11 mouse cellular contexts compared by ENCODE assay signal in genomic region chr2:163800832-163801231, GRCm38 (mm10). TPM values are rescaled to one million over a fixed set of nuclear protein-coding genes. Genes with fewer than 3 reads are reported as not detected.
DNase-seq lines count a peak whose midpoint lies in the region; ATAC-seq and TF ChIP-seq lines count a peak whose summit lies in the region.
"Had no signal": no experiment of that assay in that cellular context is flagged by ENCODE, and none has a peak within 500 bp of the region (broad histone marks: within the 10 kb centered on the region; RNA-seq: fewer than 3 reads in every experiment).

No protein-coding gene starts in this region.

- H3K4me3 ChIP-seq in MEL (ENCODE audit: control insufficient read depth in 1 of 2, insufficient read depth in 1 of 2, low read depth in 2 of 2, low read length in 2 of 2), result no peak overlapping the region
- H3K4me3 ChIP-seq: midbrain, embryonic 12.5 days had no signal

- no peaks in the 10 kb centered on the region for H3K4me1 ChIP-seq in MEL (ENCODE audit: control insufficient read depth in 1 of 2, insufficient read depth in 2 of 2, low read length in 2 of 2)
- H3K4me1 ChIP-seq: midbrain, embryonic 12.5 days had no signal

- no peak for TF ChIP-seq POLR2A in MEL (IDR thresholded peaks at IDR 0.05; ENCODE audit: control insufficient read depth in 1 of 2, insufficient read depth in 1 of 2, low read depth in 1 of 2, low read length in 2 of 2, poor library complexity in 1 of 2)

- peaks cover 2 to 10% of the 10 kb centered on the region in 2 experiments for H3K27me3 ChIP-seq in MEL (ENCODE audit: control insufficient read depth in 1 of 2, insufficient read depth in 2 of 2, low read length in 2 of 2)
- H3K27me3 ChIP-seq: midbrain, embryonic 12.5 days had no signal

- TF ChIP-seq EP300 in MEL (IDR thresholded peaks at IDR 0.05; ENCODE audit: low read depth in 1 of 2, low read length in 2 of 2), result no peak

- H3K9me3 ChIP-seq in MEL (replicated peaks; ENCODE audit: insufficient read depth, low read length), result no peaks in the 10 kb centered on the region
- H3K9me3 ChIP-seq: midbrain, embryonic 12.5 days had no signal

- DNase-seq in left cerebral cortex, postnatal 4 days, result peak; percentile 43
- no peak for DNase-seq in left cerebral cortex, postnatal 25 days (ENCODE audit: low spot score in 2 of 2)
- peak; percentile 50 for DNase-seq in MEL (ENCODE audit: low read depth, low spot score)
- peak; percentile 51 to 62 for DNase-seq in gastrocnemius, adult 8-10 months (ENCODE audit: low spot score in 2 of 2)
- no peak for DNase-seq in layer of hippocampus, adult 18-20 months (ENCODE audit: low spot score in 2 of 2)
- no peak for DNase-seq in urinary bladder, adult 2 months (ENCODE audit: low spot score)
- no peak for DNase-seq in cerebellum, adult 9-10 months

- no peak for TF ChIP-seq RAD21 in MEL (IDR thresholded peaks at IDR 0.05; ENCODE audit: low read depth, low read length)

- peak; percentile 56 for ATAC-seq in megakaryocyte-erythroid progenitor cell, adult 5-6 weeks (replicated peaks; ENCODE audit: low FRiP score, low TSS enrichment, poor library complexity, severe bottlenecking)

- H3K36me3 ChIP-seq in MEL (ENCODE audit: control insufficient read depth in 1 of 2, insufficient read depth in 2 of 2, low read length in 2 of 2), result no peaks in the 10 kb centered on the region
- H3K36me3 ChIP-seq: midbrain, embryonic 12.5 days had no signal

- TF ChIP-seq CTCF in MEL (IDR thresholded peaks at IDR 0.05 in 2 of 3, conservative IDR thresholded peaks at IDR 0.05 in 1 of 3; ENCODE audit: control insufficient read depth in 1 of 3, insufficient read depth in 1 of 3, low read depth in 2 of 3, low read length in 3 of 3, poor library complexity in 1 of 3, severe bottlenecking in 1 of 3), result no peak

- H3K9ac ChIP-seq in MEL (ENCODE audit: control insufficient read depth, low read depth, low read length, poor library complexity, severe bottlenecking), result no peak overlapping the region
- H3K9ac ChIP-seq: midbrain, embryonic 12.5 days had no signal

- H3K27ac ChIP-seq in MEL (ENCODE audit: control insufficient read depth, low read depth, low read length), result no peak overlapping the region
- H3K27ac ChIP-seq: midbrain, embryonic 12.5 days had no signal

- no peaks in the 10 kb centered on the region for H3K79me2 ChIP-seq in MEL (ENCODE audit: control insufficient read depth, insufficient read depth, low read length, poor library complexity)

- intact Hi-C loops in left cerebral cortex, postnatal 4 days (cut with DNase I), result no loop called here
- intact Hi-C loops in left cerebral cortex, postnatal 25 days (cut with DNase I), result no loop called here

TF ChIP-seq in MEL, 35 proteins besides CTCF, POLR2A, EP300 and RAD21:
- TF ChIP-seq POLR2AphosphoS2 (IDR thresholded peaks at IDR 0.05; ENCODE audit: low read length), result no peak
- peak; percentile 31; the same call in 1 of the 2 replicates for TF ChIP-seq ETS1 (IDR thresholded peaks at IDR 0.05; ENCODE audit: low read depth, low read length)

RNA-seq across cellular contexts. Expression of gene Ccn5, which starts 19.8 kb away (rescaled TPM):
- total RNA-seq in left cerebral cortex, postnatal 4 days (2021), result under 1 TPM in 1 of 2 experiments, not detected in 1; 0.34 TPM
- not detected for total RNA-seq in left cerebral cortex, postnatal 25 days (2021)
- total RNA-seq in MEL (2012; rRNA removed), result not detected in 2 replicates
- not detected for polyA plus RNA-seq in MEL (2012; ENCODE audit: insufficient read depth in 1 of 2, insufficient read length in 2 of 2, low read depth in 1 of 2, low replicate concordance in 2 of 2, missing spikeins in 1 of 2)
- 1 to 10 TPM in 2 of 4 experiments, under 1 TPM in 1, not detected in 1; 0.75 to 1.4 (median 1.3) TPM for total RNA-seq in gastrocnemius, adult 8-10 months (2022)
- total RNA-seq in megakaryocyte-erythroid progenitor cell, adult 5-6 weeks (2014; fragmentation: Nextera tagmentation), result not detected in 2 replicates
- not detected in 2 replicates for total RNA-seq in megakaryocyte-erythroid progenitor cell, adult 5-6 weeks (2017)
- not detected for total RNA-seq in layer of hippocampus, adult 18-20 months (2021)
- 9.2 and 11.2 TPM in 2 replicates for polyA plus RNA-seq in urinary bladder, adult 2 months (2012; rRNA removed)

RNA-seq across cellular contexts. Expression of gene Ada, which starts 50.8 kb away (rescaled TPM):
- 1 to 10 TPM; 5.0 to 5.9 TPM for total RNA-seq in left cerebral cortex, postnatal 4 days (2021)
- 1 to 10 TPM; 1.1 to 1.2 TPM for total RNA-seq in left cerebral cortex, postnatal 25 days (2021)
- total RNA-seq in MEL (2012; rRNA removed), result 35.1 and 36.7 TPM in 2 replicates
- polyA plus RNA-seq in MEL (2012; ENCODE audit: insufficient read depth in 1 of 2, insufficient read length in 2 of 2, low read depth in 1 of 2, low replicate concordance in 2 of 2, missing spikeins in 1 of 2), result 10 to 100 TPM in 1 of 2 experiments, not detected in 1; 36.5 TPM
- 1 to 10 TPM in 1 of 4 experiments, under 1 TPM in 2, not detected in 1; 0.34 to 1.2 (median 0.62) TPM for total RNA-seq in gastrocnemius, adult 8-10 months (2022)
- total RNA-seq in megakaryocyte-erythroid progenitor cell, adult 5-6 weeks (2014; fragmentation: Nextera tagmentation), result 8.0 and 10.6 TPM in 2 replicates
- total RNA-seq in megakaryocyte-erythroid progenitor cell, adult 5-6 weeks (2017), result 9.1 and 14.4 TPM in 2 replicates
- total RNA-seq in layer of hippocampus, adult 18-20 months (2021), result 1 to 10 TPM; 1.0 to 1.9 TPM
- polyA plus RNA-seq in urinary bladder, adult 2 months (2012; rRNA removed), result 8.7 and 9.5 TPM in 2 replicates

RNA-seq across cellular contexts. Expression of gene Kcnk15, which starts 52.6 kb away (rescaled TPM):
- total RNA-seq in left cerebral cortex, postnatal 4 days (2021), result not detected
- under 1 TPM; 0.23 to 0.25 TPM for total RNA-seq in left cerebral cortex, postnatal 25 days (2021)
- not detected in 2 replicates for total RNA-seq in MEL (2012; rRNA removed)
- not detected for polyA plus RNA-seq in MEL (2012; ENCODE audit: insufficient read depth in 1 of 2, insufficient read length in 2 of 2, low read depth in 1 of 2, low replicate concordance in 2 of 2, missing spikeins in 1 of 2)
- total RNA-seq in gastrocnemius, adult 8-10 months (2022), result not detected
- not detected in 2 replicates for total RNA-seq in megakaryocyte-erythroid progenitor cell, adult 5-6 weeks (2014; fragmentation: Nextera tagmentation)
- total RNA-seq in megakaryocyte-erythroid progenitor cell, adult 5-6 weeks (2017), result not detected in 2 replicates
- under 1 TPM in 1 of 2 experiments, not detected in 1; 0.22 TPM for total RNA-seq in layer of hippocampus, adult 18-20 months (2021)
- polyA plus RNA-seq in urinary bladder, adult 2 months (2012; rRNA removed), result not detected in 2 replicates
- total RNA-seq: adrenal gland, adult 18-20 months had no signal
- polyA plus RNA-seq: heart, embryonic 16.5 days; midbrain, embryonic 12.5 days had no signal

Comparison
In these comparisons a context has a peak if more than half of its experiments do, and no peak if none do; other contexts are left out.
1. DNase-seq: peak in left cerebral cortex, postnatal 4 days (single experiment), MEL (single experiment) and gastrocnemius, adult 8-10 months (2 of 2); none in left cerebral cortex, postnatal 25 days (0 of 2), layer of hippocampus, adult 18-20 months (0 of 2), urinary bladder, adult 2 months (single experiment) and cerebellum, adult 9-10 months (single experiment).